Mouse (Mus musculus) midbrain, embryonic 16.5 days (tissue): ENCODE results near the gene Macrod2. TPM values are rescaled to one million over a fixed set of nuclear protein-coding genes. Genes with fewer than 3 reads are reported as not detected.
A peak's percentile ranks its signal among the peaks of the same experiment; 100 is the strongest.

Experiments
- ATAC-seq: fragments of 200-750 bp; cut with Nextera tagmentation; 2 replicates; pipeline ENCODE4 v1.8.0; 2017; ENCODE audit warnings: moderate TSS enrichment
- H3K27ac ChIP-seq: fragments of 300-500 bp; sonication (generic); 2 replicates; pipeline ENCODE4 v1.5.1; 2014; ENCODE audit warnings: mild to moderate bottlenecking, low read length, mixed read lengths
- H3K27me3 ChIP-seq: fragments of 300-500 bp; sonication (generic); 2 replicates; pipeline ENCODE4 v1.6.1; 2014; ENCODE audit warnings: low read depth, low read length, mixed read lengths; ENCODE audit not compliant: control insufficient read depth, insufficient read depth
- H3K36me3 ChIP-seq: fragments of 300-500 bp; sonication (generic); 2 replicates; pipeline ENCODE4 v1.6.1; 2014; ENCODE audit warnings: mild to moderate bottlenecking, low read length, moderate library complexity, mixed read lengths; ENCODE audit not compliant: control insufficient read depth, insufficient read depth
- H3K4me1 ChIP-seq: fragments of 300-500 bp; sonication (generic); 2 replicates; pipeline ENCODE4 v1.6.1; 2014; ENCODE audit warnings: mild to moderate bottlenecking, low read length, mixed read lengths; ENCODE audit not compliant: control insufficient read depth, insufficient read depth
- H3K4me2 ChIP-seq: fragments of 300-500 bp; sonication (generic); 2 replicates; pipeline ENCODE4 v1.6.1; 2014; ENCODE audit warnings: mild to moderate bottlenecking, low read length, mixed read lengths
- H3K4me3 ChIP-seq: fragments of 300-500 bp; sonication (generic); 2 replicates; pipeline ENCODE4 v1.5.1; 2014; ENCODE audit warnings: low read depth, mild to moderate bottlenecking, low read length, moderate library complexity, mixed read lengths
- H3K9ac ChIP-seq: fragments of 300-500 bp; sonication (generic); 2 replicates; pipeline ENCODE4 v1.6.1; 2014; ENCODE audit warnings: low read depth, low read length, mixed read lengths
- H3K9me3 ChIP-seq: fragments of 300-500 bp; sonication (generic); replicated peaks from 2 replicates; pipeline ENCODE4 v1.6.1; 2014; ENCODE audit warnings: mild to moderate bottlenecking, low read length, mixed read lengths; ENCODE audit not compliant: control insufficient read depth, poor library complexity, severe bottlenecking
- WGBS: fragments of 180-500 bp; shearing (Covaris S2); extraction: QIAGEN DNeasy Blood & Tissue Kit; methylation state at CpG from one replicate; pipeline ENCODE4 v1.1.7; 2014; 5-methylcytosine and 5-hydroxymethylcytosine counted together
- polyA plus RNA-seq: library from polyadenylated mRNA; unstranded; fragments of >200 nt; fragmentation: Nextera tagmentation; extraction: Ambion mirVana; gene quantifications from 2 replicates; pipeline ENCODE4 v1.2.1, GENCODE M21; 2015

Gene Macrod2
- 96.2 and 96.9 TPM in 2 replicates for polyA plus RNA-seq

- H3K4me1 ChIP-seq, result peaks cover 12% of the 10 kb centered on the region
- H3K4me3 ChIP-seq, result peak within 1 kb of the TSS; percentile 97
- no peaks in the 10 kb centered on the region for H3K9me3 ChIP-seq
- H3K36me3 ChIP-seq, result no peaks in the 10 kb centered on the region
- H3K4me2 ChIP-seq, result peak within 1 kb of the TSS; percentile 81
- H3K9ac ChIP-seq, result peak within 1 kb of the TSS; percentile 78
- H3K27ac ChIP-seq, result peak within 1 kb of the TSS; percentile 79
- H3K27me3 ChIP-seq, result no peaks in the 10 kb centered on the region
- peak; percentile 100 for ATAC-seq
- WGBS, result under 1% methylated on average over 36 of the region's 47 CpGs
Observed at GRCm38 (mm10) chr2:140395179-140395578, at the start of gene Macrod2. Macrod2 (plus strand) TSS chr2:140395309.

- 54% methylated on average over 2 of the region's 2 CpGs for WGBS
- Histone ChIP-seq H3K4me3 (no peak overlapping the region), H3K9me3 (no peaks in the 10 kb centered on the region)
Observed at GRCm38 (mm10) chr2:140359905-140360304, 35.2 kb upstream of the Macrod2 start.

GRCm38 (mm10) chr2:140364804-140365203 lies 30.3 kb upstream of the Macrod2 start:
- H3K9ac ChIP-seq, result no peak overlapping the region
- no peak overlapping the region for H3K4me3 ChIP-seq
- 77% methylated on average over 1 of the region's 1 CpGs for WGBS
- no peak for ATAC-seq
- H3K27ac ChIP-seq, result no peak overlapping the region
- H3K9me3 ChIP-seq, result no peaks in the 10 kb centered on the region
- H3K4me2 ChIP-seq, result no peak overlapping the region
- no peaks in the 10 kb centered on the region for H3K36me3 ChIP-seq
- no peaks in the 10 kb centered on the region for H3K4me1 ChIP-seq
- no peaks in the 10 kb centered on the region for H3K27me3 ChIP-seq

More at GRCm38 (mm10) chr2:140359905-140360304, 35.2 kb upstream of the Macrod2 start:
- no peak for ATAC-seq
- no peak overlapping the region for H3K4me2 ChIP-seq
- no peaks in the 10 kb centered on the region for H3K4me1 ChIP-seq
- no peak overlapping the region for H3K27ac ChIP-seq
- H3K27me3 ChIP-seq, result no peaks in the 10 kb centered on the region
- H3K36me3 ChIP-seq, result no peaks in the 10 kb centered on the region
- no peak overlapping the region for H3K9ac ChIP-seq

- WGBS, result 17% methylated on average over 4 of the region's 4 CpGs
- Histone ChIP-seq H3K9me3 (no peaks in the 10 kb centered on the region), H3K27me3 (no peaks in the 10 kb centered on the region), H3K9ac (no peak within 1 kb of the TSS), H3K27ac (no peak within 1 kb of the TSS), H3K36me3 (no peaks in the 10 kb centered on the region), H3K4me2 (no peak within 1 kb of the TSS), H3K4me3 (no peak within 1 kb of the TSS), H3K4me1 (no peaks in the 10 kb centered on the region)
- no peak for ATAC-seq
Observed at GRCm38 (mm10) chr2:140389525-140389924, 5.6 kb upstream of the Macrod2 start, which contains the start of gene Sel1l2. Sel1l2 (minus strand) TSS chr2:140389706.

- 0% methylated on average over 28 of the region's 58 CpGs for WGBS
- peaks cover 12% of the 10 kb centered on the region for H3K4me1 ChIP-seq
- peak overlapping the region; percentile 78 for H3K9ac ChIP-seq
- H3K27me3 ChIP-seq, result no peaks in the 10 kb centered on the region
- peak; percentile 80 for ATAC-seq
- no peaks in the 10 kb centered on the region for H3K36me3 ChIP-seq
- peak overlapping the region; percentile 81 for H3K4me2 ChIP-seq
- no peaks in the 10 kb centered on the region for H3K9me3 ChIP-seq
- H3K27ac ChIP-seq, result peak overlapping the region; percentile 79
- peak overlapping the region; percentile 97 for H3K4me3 ChIP-seq
Observed at GRCm38 (mm10) chr2:140395744-140396231, 679 bp downstream of the Macrod2 start.

- Histone ChIP-seq H3K4me3 (no peak overlapping the region), H3K36me3 (no peaks in the 10 kb centered on the region), H3K27me3 (no peaks in the 10 kb centered on the region), H3K4me1 (no peaks in the 10 kb centered on the region), H3K9me3 (no peaks in the 10 kb centered on the region), H3K27ac (no peak overlapping the region), H3K4me2 (no peak overlapping the region), H3K9ac (no peak overlapping the region)
- ATAC-seq, result no peak
Observed at GRCm38 (mm10) chr2:140425844-140426243, 30.7 kb downstream of the Macrod2 start.

GRCm38 (mm10) chr2:140427283-140427682 lies 32.2 kb downstream of the Macrod2 start:
- 13% methylated on average over 4 of the region's 4 CpGs for WGBS
- no peaks in the 10 kb centered on the region for H3K4me1 ChIP-seq
- no peaks in the 10 kb centered on the region for H3K27me3 ChIP-seq
- no peak overlapping the region for H3K4me3 ChIP-seq
- no peaks in the 10 kb centered on the region for H3K9me3 ChIP-seq
- H3K9ac ChIP-seq, result no peak overlapping the region
- H3K4me2 ChIP-seq, result no peak overlapping the region
- peak; percentile 60 for ATAC-seq
- no peak overlapping the region for H3K27ac ChIP-seq
- H3K36me3 ChIP-seq, result no peaks in the 10 kb centered on the region

GRCm38 (mm10) chr2:140439081-140439480 lies 44.0 kb downstream of the Macrod2 start:
- WGBS, result 90% methylated on average over 4 of the region's 4 CpGs
- Histone ChIP-seq H3K27ac (no peak overlapping the region), H3K4me3 (no peak overlapping the region), H3K27me3 (no peaks in the 10 kb centered on the region), H3K4me2 (no peak overlapping the region), H3K9me3 (no peaks in the 10 kb centered on the region), H3K4me1 (no peaks in the 10 kb centered on the region), H3K9ac (no peak overlapping the region), H3K36me3 (no peaks in the 10 kb centered on the region)
- ATAC-seq, result no peak

- no peaks in the 10 kb centered on the region for H3K27me3 ChIP-seq
- H3K9ac ChIP-seq, result no peak overlapping the region
- H3K4me2 ChIP-seq, result no peak overlapping the region
- H3K27ac ChIP-seq, result no peak overlapping the region
- ATAC-seq, result no peak
- H3K4me3 ChIP-seq, result no peak overlapping the region
- no peaks in the 10 kb centered on the region for H3K9me3 ChIP-seq
- no peaks in the 10 kb centered on the region for H3K4me1 ChIP-seq
- 73% methylated on average over 2 of the region's 2 CpGs for WGBS
- H3K36me3 ChIP-seq, result no peaks in the 10 kb centered on the region
Observed at GRCm38 (mm10) chr2:140448636-140449035, 53.5 kb downstream of the Macrod2 start.
